Mouse (Mus musculus): Measurements from ENCODE around the gene Mt4.

DNA sequence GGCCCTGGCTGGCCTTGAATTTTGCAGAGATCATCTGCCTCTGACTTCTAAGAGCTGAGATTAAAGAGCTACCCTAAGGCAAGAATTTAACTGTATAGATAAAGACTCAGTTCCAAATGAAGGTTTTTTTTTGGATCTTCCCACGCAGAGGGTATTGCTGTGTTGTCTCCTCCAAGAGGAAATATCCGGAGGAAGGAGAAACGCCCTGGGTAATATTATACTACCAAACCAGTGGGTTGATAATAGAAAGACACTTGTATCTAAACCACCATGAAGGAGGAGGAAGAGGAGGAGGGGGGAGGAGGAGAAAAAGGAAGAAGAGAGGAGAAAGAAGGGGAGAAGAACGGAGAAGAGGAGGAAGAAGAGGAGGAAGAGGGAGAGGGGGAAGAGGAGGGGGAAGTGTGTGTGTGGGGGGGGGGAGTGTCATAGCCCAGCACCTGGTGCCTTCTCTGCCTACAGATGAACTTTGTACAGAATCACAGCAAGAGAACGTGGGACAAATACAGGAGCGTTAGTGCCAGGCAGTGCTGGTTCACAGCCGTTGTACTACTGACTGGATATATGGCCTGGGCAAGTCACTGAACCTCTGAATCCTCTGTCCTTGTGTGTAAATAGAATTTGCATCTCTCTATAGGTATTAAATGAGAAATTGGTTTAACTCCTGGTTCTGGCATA, 40.9 kb downstream of the Mt4 start:
- no peak for TF ChIP-seq CTCF (IDR thresholded peaks at IDR 0.05; ENCODE audit: low read depth)
- no peak for TF ChIP-seq EP300 (IDR thresholded peaks at IDR 0.05; ENCODE audit: low read depth)

Measured in liver, postnatal 0 days (tissue).